Mouse (Mus musculus) thymus, postnatal 10 days (tissue): ENCODE results near the gene Dennd5a.
"Not testable (repeated sequence)": the region's sequence is repeated elsewhere in the genome, so short reads cannot be mapped to it uniquely, and the experiment has no call there.

Source experiments
- DNase-seq, 2 experiments: peaks; one replicate each; pipeline ENCODE4 v3.0.0; 2021; ENCODE audit warnings: low spot score in 2 of 2

Dennd5a gene

GRCm38 (mm10) chr7:109959716-109960612 lies at the start of gene Dennd5a:
TSS of gene Dennd5a (minus strand) at chr7:109960470.
- peak; percentile 12 to 26 for DNase-seq

GRCm38 (mm10) chr7:110009084-110009483 lies 48.8 kb upstream of the Dennd5a start:
- DNase-seq, result no peak

- no peak for DNase-seq
Observed at GRCm38 (mm10) chr7:110008513-110008912, 48.2 kb upstream of the Dennd5a start.

DNA sequence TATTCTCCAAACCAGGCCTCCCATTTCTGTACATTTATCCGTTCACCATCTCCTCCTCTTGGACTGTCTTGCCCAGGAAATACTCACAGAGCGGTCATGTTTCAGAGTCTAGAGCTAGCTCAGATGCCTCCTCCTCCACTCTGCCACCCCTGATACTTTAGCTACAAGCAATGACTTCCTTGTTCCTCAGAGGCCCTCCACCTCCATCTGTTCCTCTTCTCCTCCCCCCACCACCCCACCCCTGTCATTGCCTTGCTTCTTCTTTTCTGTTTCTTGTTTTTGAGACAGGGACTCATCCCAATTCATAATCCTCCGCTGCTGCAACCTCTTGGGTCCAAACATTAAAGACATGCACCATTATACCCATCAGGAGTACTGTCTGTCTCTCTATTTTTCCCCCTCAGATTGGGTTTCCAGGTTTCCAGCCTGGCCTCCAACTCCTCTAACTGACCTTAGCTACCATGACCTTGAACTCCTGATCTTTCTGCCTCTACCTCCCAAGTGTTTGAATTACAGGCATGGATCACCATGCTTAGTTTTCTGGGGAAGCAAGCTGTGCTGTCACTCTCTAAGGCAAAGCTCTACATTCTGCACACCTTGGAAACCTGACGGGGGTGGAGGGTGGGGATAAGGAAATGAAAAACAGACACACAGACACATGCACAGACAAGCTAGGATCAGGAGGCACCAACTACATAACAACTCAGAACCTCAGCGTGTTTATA lies 46.4 kb upstream of the Dennd5a start:
- DNase-seq, result no peak

DNA sequence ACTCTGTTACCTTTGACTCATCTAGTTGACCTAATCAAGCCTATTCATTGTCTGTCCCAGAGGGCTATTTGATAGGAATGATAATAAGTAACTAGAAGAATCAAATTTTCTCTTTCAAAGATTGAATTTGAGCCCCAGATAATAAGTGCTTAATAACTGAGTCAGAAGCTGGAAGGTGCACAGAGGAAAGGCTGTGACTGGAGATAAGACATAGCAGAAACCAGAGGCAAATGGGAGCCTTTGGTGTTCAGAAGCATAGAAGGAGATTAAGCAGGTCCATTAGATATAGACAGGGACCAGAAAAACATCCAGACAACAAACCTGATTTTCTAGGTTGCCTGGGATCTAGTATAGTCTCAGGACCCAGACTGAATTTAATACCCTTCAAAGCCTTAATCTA lies 45.7 kb upstream of the Dennd5a start:
- DNase-seq, result no peak

GRCm38 (mm10) chr7:110002968-110003367 lies 42.7 kb upstream of the Dennd5a start:
- no peak for DNase-seq

- DNase-seq, result no peak
Observed at GRCm38 (mm10) chr7:110002092-110002491, 41.8 kb upstream of the Dennd5a start.

DNA sequence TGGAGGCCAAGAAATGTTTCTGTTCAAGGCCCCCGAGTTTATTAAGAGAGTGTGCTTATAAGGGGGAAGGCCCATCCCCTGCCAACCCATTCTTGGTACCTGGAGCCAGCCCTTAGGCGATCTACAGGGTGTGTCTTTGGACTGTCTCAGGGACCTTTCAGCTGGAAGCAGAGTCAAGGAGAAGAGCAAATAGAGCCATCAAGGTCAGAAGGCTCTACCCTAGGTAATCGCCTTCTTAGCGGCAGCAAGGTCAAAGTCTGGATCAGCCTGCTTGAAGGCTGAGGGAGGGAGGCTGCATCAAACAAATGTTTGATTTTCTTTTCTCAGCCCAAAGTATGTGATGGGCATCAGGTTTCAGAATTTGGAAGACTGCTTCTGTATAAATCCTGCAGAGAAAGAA lies 38.1 kb upstream of the Dennd5a start:
- no peak for DNase-seq

- no peak for DNase-seq
Observed at GRCm38 (mm10) chr7:109993157-109993959, 33.1 kb upstream of the Dennd5a start.

DNA sequence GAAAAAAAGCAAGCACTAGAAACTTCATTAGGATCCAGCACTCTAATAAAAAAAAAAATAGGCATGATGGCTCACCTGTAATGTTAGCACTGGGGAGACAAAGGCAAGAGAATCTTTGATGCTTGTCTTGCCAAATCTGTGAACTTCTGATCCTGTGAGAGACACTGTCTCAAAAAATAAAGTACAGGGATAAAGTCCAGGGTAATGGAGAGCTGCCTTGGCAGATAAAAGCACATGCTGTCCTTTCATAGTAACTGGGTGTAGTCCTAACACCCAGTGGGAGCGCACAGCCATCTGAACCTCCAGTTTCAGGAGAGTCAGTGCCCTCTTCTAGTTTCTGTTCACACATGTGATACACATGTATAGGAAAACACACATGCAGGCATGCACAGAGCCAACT lies 31.0 kb upstream of the Dennd5a start:
- DNase-seq, result no peak

DNA sequence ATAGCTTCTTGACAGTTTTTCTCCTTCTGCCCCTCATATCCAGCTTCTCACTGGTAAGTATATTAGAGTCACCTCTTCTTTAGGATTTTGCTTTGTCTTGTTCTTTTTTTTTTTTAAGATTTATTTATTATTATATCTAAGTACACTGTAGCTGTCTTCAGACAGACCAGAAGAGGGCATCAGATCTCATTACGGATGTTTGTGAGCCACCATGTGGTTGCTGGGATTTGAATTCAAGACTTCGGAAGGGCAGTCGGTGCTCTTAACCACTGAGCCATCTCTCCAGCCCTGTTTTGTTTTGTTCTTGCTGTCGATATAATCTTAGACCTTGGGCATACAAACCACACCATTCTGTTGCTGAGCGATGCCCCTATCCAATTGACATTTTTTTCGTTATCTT lies 26.5 kb upstream of the Dennd5a start, which contains the start of gene Tmem41b:
Gene Tmem41b, minus strand, starts transcription at position 155 of the 400 bp plus-strand sequence.
- DNase-seq, result peak in 1 of 2 experiments; percentile 13

DNA sequence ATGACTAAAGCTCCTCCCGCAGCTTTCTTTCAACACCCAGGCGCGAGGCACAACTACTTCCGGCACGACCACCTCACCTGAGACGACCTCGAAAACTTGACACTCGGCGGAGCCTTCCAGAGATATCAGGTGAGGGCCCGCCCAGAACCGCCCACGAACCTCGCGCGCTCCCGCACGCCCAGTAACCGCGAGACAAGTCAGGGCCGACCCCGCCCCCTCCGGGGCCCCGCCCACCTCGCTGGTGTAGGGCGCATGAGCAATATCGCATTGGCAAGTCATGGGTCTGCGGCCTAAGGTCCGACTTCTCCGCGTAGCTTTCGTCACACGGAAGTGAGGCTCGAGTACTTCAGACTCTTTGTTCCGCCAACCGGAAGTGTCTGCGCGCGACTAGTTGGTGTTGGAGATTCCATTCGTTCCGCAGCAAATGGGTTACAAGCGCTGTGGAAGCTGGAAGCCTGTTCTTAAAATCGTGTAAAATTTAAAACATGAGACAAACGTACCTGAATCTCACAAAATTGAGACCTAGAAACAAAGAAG lies 25.9 kb upstream of the Dennd5a start:
- DNase-seq, result peak; percentile 98

GRCm38 (mm10) chr7:109985661-109986132 lies 25.4 kb upstream of the Dennd5a start:
- DNase-seq, result peak in 1 of 2 experiments; percentile 14

DNA sequence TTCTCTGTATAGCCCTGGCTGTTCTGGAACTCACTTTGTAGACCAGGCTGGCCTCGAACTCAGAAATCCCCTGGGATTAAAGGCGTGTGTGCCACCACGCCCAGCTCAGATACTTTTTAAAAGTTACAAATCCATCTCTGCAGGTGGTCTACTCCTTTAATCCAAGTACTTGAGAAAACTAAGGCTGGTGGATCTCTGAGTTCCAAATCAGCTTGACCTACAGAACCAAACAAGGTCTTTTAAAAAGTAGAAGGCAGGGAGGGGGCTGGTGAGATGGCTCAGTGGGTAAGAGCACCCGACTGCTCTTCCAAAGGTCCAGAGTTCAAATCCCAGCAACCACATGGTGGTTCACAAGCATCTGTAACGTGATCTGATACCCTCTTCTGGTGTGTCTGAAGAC lies 24.3 kb upstream of the Dennd5a start:
- not testable (repeated sequence) for DNase-seq

- peak in 1 of 2 experiments; percentile 9 for DNase-seq
Observed at GRCm38 (mm10) chr7:109977131-109977530, 16.9 kb upstream of the Dennd5a start.

DNA sequence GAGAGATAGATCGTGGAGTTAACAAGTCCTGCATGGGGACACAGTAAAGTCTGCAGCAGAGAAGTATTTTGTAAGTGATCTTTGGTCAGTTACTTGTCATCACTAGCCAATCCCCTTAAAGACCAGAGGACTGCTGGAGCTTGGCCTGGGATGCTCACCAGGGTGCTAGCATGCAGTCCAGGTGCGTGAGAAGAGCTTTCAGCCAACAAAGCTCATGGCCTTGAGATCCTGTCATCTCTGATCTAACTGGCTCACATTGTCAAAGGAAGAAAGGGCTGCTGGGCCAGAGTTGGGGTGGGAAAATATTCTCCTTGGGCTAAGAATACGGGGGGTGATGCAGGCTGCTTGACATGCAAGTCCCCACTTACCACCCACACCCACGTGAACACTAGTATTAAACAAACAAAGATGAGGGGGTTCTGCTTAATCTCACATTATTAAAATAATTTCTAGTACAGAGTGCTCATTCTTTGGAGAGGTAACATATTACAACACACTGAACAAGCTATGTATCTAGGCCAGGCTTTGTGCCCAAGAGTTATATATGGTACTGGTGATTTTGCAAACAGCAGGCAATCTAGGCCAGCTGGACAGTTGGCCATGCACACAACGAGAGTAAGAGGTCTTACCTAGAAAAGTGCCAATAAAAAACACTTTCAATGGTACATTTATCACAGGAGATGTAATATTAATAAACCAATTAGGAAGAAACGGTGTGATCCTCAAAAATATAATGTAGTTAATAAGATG lies 15.9 kb upstream of the Dennd5a start:
- DNase-seq, result no peak

GRCm38 (mm10) chr7:109969542-109969941 lies 9.3 kb upstream of the Dennd5a start:
- DNase-seq, result no peak

DNA sequence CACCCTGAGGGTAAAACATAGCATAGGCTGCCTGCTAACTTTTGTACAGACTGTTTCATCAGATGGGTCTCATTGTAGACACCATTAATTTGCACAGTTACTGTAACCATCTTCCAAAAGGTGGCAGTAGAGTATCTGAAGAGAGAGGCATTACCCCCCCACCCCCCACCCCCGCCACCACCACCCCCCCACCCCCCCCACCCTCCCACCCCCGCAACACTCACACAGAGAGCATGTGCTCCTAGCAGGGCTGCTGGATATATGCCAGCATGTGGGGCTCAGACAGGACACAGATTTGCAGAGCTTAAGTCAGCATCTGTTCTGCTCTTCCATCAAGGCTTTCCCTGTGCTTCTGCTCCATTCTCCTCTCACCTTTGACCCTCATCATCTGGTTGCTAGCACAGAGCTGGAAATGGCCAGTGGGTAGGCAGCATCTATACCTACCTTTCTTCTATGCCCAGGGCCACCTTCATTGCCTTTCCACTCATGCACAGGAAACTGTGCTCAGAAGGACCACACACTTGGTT lies 8.7 kb upstream of the Dennd5a start:
- DNase-seq, result peak in 1 of 2 experiments; percentile 32

GRCm38 (mm10) chr7:109967805-109968579 lies 7.7 kb upstream of the Dennd5a start:
- no peak for DNase-seq

DNA sequence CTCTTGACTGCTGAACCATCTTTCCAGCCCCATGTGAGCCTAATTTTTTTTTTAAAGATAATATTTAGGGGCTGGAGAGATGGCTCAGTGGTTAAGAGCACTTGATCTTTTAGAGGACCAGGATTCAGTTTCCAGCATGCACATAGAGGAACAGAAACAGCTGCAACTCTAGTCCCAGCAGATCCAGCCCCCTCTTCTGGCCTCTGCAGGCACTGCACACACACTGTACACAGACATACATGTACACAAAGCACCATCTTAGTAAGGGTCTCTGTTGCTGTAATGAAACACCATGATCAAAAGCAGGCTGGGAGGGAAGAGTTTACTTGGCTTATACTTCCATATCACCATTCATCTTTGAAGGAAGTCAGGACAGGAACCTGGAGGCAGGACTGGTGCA lies 5.4 kb upstream of the Dennd5a start:
- no peak for DNase-seq
